Mouse (Mus musculus): Measurements from ENCODE around the gene Asrgl1. TPM values are rescaled to one million over a fixed set of nuclear protein-coding genes. Genes with fewer than 3 reads are reported as not detected.
"Not testable (repeated sequence)": the region's sequence is repeated elsewhere in the genome, so short reads cannot be mapped to it uniquely, and the experiment has no call there.

Gene Asrgl1
- total RNA-seq, 2 experiments from 2014 or later = 11.5 to 14.4 TPM

- DNase-seq (ENCODE audit: low spot score in 2 of 2) = peak in 1 of 2 experiments; percentile 29
These were observed 29.3 kb downstream of the Asrgl1 start for GRCm38 (mm10) chr19:9106096-9106495.

- DNase-seq (ENCODE audit: low spot score in 2 of 2) = peak; percentile 32 to 48
These were observed 30.2 kb downstream of the Asrgl1 start for GRCm38 (mm10) chr19:9105101-9105685.

GRCm38 (mm10) chr19:9103986-9104385, 31.4 kb downstream of the Asrgl1 start:
- DNase-seq (ENCODE audit: low spot score in 2 of 2) = no peak

- no peak for DNase-seq (ENCODE audit: low spot score in 2 of 2)
These were observed 34.4 kb downstream of the Asrgl1 start for GRCm38 (mm10) chr19:9101062-9101457.

GRCm38 (mm10) chr19:9100297-9101061, 35.0 kb downstream of the Asrgl1 start:
- DNase-seq (ENCODE audit: low spot score in 2 of 2) = no peak

GRCm38 (mm10) chr19:9099751-9100150, 35.7 kb downstream of the Asrgl1 start:
- DNase-seq (ENCODE audit: low spot score in 2 of 2) = no peak

GRCm38 (mm10) chr19:9097441-9097840, 38.0 kb downstream of the Asrgl1 start:
- DNase-seq (ENCODE audit: low spot score in 2 of 2) = no peak

- no peak for DNase-seq (ENCODE audit: low spot score in 2 of 2)
These were observed 40.3 kb downstream of the Asrgl1 start for GRCm38 (mm10) chr19:9095111-9095510.

- DNase-seq (ENCODE audit: low spot score in 2 of 2) = no peak
These were observed 44.7 kb downstream of the Asrgl1 start for GRCm38 (mm10) chr19:9090709-9091108.

GRCm38 (mm10) chr19:9090191-9090590, 45.2 kb downstream of the Asrgl1 start:
- no peak for DNase-seq (ENCODE audit: low spot score in 2 of 2)

GRCm38 (mm10) chr19:9087821-9088220, 47.6 kb downstream of the Asrgl1 start, which contains the start of gene Scgb1a1:
Scgb1a1 (minus strand) TSS chr19:9087958.
- no peak for DNase-seq (ENCODE audit: low spot score in 2 of 2)

GRCm38 (mm10) chr19:9083892-9084291, 51.5 kb downstream of the Asrgl1 start:
- DNase-seq (ENCODE audit: low spot score in 2 of 2) = not testable (repeated sequence)

- DNase-seq (ENCODE audit: low spot score in 2 of 2) = no peak
These were observed 52.5 kb downstream of the Asrgl1 start for GRCm38 (mm10) chr19:9083010-9083355.

GRCm38 (mm10) chr19:9082191-9083009, 53.0 kb downstream of the Asrgl1 start:
- peak; percentile 81 to 88 for DNase-seq (ENCODE audit: low spot score in 2 of 2)

- DNase-seq (ENCODE audit: low spot score in 2 of 2) = no peak
These were observed 53.9 kb downstream of the Asrgl1 start for GRCm38 (mm10) chr19:9081311-9082190.

GRCm38 (mm10) chr19:9079916-9080315, 55.5 kb downstream of the Asrgl1 start:
- no peak for DNase-seq (ENCODE audit: low spot score in 2 of 2)

- no peak for DNase-seq (ENCODE audit: low spot score in 2 of 2)
These were observed 58.3 kb downstream of the Asrgl1 start for GRCm38 (mm10) chr19:9076982-9077660.

GRCm38 (mm10) chr19:9076035-9076434, 59.4 kb downstream of the Asrgl1 start:
- DNase-seq (ENCODE audit: low spot score in 2 of 2) = no peak

- DNase-seq (ENCODE audit: low spot score in 2 of 2) = no peak
These were observed 59.9 kb downstream of the Asrgl1 start for GRCm38 (mm10) chr19:9075558-9075957.

GRCm38 (mm10) chr19:9074424-9074823, 61.0 kb downstream of the Asrgl1 start:
- no peak for DNase-seq (ENCODE audit: low spot score in 2 of 2)
